Mouse (Mus musculus): ENCODE data around the gene Hnrnpdl.

GRCm38 (mm10) chr5:100020089-100020488 is 19.4 kb downstream of the Hnrnpdl start:
- TF ChIP-seq EP300 (IDR thresholded peaks at IDR 0.05; ENCODE audit: insufficient read depth, low read depth, low read length) (no peak), CTCF (IDR thresholded peaks at IDR 0.05; ENCODE audit: low read depth, low read length) (no peak), POLR2A (IDR thresholded peaks at IDR 0.05; ENCODE audit: insufficient read depth, low read length) (no peak)

Data from ES-Bruce4 (cell line).